Mouse (Mus musculus): Measurements from ENCODE around the gene Cpd.

Cpd gene

GRCm38 (mm10) chr11:76775533-76775932 is 71.3 kb downstream of the Cpd start:
- DNase-seq (ENCODE audit: low spot score), result no peak

GRCm38 (mm10) chr11:76773811-76774210 is 73.0 kb downstream of the Cpd start:
- no peak for DNase-seq (ENCODE audit: low spot score)

- no peak for DNase-seq (ENCODE audit: low spot score)
These were observed 76.3 kb downstream of the Cpd start for GRCm38 (mm10) chr11:76770566-76770965.

- DNase-seq (ENCODE audit: low spot score), result no peak
These were observed 83.1 kb downstream of the Cpd start for GRCm38 (mm10) chr11:76763741-76764122.

GRCm38 (mm10) chr11:76763053-76763740 is 83.6 kb downstream of the Cpd start, which contains the start of gene Gosr1:
TSS of gene Gosr1 (minus strand) at chr11:76763579.
- peak; percentile 96 for DNase-seq (ENCODE audit: low spot score)

- DNase-seq (ENCODE audit: low spot score), result no peak
These were observed 94.5 kb downstream of the Cpd start for GRCm38 (mm10) chr11:76752276-76752675.

DNA sequence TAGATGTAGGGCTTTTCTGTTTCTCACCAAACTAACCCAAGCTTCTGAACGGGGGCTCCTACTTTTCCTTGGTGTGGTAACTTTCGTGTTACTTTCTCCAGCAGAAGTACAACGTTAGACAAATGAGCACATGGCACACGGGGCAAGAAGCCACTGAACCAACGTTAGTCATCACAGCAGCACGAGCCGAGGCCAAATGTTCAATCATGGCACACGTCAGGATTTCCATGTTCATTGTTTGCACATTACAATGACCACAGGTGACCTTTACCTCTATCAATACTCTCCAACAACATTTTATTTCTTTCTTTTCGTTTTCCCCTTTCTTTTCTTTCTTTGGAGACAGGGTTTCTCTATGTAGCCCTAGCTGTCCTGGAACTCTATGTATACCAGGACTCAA is 98.0 kb downstream of the Cpd start:
- no peak for DNase-seq (ENCODE audit: low spot score)

DNA sequence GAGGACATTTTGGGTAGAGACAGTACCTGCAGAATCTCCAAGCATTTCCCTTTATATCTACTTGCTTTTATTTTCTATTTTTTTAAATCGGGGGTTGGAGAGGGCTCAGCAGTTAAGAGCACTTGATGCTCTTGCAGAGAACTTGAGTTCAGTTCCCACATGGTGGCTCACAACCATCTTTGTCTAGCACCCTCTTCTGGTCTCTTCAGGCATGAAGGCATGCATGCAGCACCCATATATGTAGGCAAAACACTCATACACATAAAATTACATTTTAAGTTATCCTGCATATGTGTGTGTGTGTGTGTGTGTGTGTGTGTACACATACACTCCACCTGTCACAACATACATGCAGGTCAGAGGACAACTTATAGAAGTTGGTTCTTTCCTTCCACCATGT is 100.9 kb downstream of the Cpd start:
- DNase-seq (ENCODE audit: low spot score), result no peak

GRCm38 (mm10) chr11:76744550-76744949 is 102.3 kb downstream of the Cpd start:
- peak; percentile 52 for DNase-seq (ENCODE audit: low spot score)

GRCm38 (mm10) chr11:76742511-76742910 is 104.3 kb downstream of the Cpd start:
- DNase-seq (ENCODE audit: low spot score), result no peak

DNA sequence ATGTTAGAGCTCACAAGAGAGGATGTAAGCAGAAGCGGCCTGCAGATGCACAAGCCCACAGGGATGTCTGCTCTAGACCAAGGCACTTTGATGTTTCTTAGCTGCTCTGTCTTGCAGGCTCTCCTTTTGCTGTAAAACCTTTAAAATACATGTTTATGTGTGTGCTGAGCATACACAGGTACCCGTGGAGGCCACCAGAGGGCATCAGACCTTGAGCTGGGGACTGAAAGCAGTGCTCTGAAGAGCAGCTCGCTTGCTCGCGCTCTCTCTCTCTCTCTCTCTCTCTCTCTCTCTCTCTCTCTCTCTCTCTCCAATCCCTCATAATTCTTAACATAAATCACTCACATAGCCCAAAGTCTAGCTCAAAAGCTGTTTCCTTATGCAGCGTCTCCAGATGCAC is 107.7 kb downstream of the Cpd start:
- no peak for DNase-seq (ENCODE audit: low spot score)

DNA sequence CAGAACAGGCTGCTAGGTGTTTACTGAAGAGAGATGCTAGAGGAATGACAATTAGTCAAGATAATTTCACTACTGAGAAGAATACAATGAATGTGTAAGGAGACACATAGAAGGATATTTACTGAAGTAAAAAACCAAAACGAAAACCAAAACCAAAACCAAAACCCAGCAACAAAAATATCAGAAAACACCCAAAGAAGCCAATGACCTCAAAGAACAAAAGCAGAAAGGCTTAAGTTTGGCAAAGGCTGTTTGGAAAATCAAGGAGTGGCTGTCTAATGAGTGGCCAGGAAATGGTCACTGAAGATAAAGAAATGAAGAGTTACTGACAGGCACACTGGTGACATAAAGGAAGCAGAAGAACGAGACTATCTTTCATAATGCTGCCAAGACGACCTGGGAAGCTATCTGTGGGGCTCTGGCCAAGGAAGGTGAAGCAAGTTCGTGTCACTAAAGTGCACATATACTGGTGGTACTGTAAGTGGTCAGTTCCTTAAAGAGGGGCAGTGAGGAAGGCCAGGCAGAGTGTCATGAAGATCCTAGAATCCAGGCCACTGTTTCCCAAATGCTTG is 111.0 kb downstream of the Cpd start:
- no peak for DNase-seq (ENCODE audit: low spot score)

DNA sequence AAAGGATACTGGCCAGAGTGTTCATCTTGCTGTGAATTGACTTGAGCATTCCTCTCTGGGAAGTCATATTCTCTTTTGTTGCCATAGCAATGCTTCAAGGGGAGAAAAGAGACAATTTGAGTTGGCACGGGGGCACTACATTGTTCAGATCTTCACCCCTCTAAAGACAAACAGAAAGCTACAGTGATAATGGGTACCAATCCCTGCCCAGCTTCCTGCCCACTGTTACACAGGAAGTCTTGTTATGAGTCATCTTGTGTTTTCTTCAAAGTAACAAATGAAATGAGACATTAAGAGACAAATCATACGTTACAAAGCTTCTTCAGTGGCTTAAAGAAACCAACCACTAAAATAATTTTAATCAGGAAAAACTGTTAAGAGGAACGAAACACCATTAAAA is 112.3 kb downstream of the Cpd start:
- no peak for DNase-seq (ENCODE audit: low spot score)

DNA sequence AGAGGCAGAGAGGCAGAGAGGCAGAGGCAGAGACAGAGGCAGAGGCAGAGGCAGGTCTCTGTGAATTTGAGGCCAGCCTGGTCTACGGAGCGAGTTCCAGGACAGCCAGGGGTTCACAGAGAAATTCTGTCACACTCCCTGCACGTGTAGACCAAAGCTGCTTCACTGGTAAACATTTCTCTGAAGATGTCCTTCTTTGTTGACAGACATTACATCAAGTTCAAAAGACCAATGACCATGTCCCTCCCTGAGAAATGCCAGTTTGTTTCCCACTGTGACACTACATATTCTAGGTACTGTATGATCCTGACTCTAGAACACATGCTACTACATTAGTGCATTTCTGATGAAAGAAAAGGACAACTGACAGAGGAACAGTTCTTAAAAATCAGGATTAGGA is 116.2 kb downstream of the Cpd start:
- no peak for DNase-seq (ENCODE audit: low spot score)
